Mouse (Mus musculus) intestine, embryonic 16.5 days (tissue): ENCODE measurements around the gene Tmem256. TPM values are rescaled to one million over a fixed set of nuclear protein-coding genes. Genes with fewer than 3 reads are reported as not detected.
"Not testable (repeated sequence)": the region's sequence is repeated elsewhere in the genome, so short reads cannot be mapped to it uniquely, and the experiment has no call there.

Source experiments
- ATAC-seq: fragments of 200-750 bp; cut with Nextera tagmentation; 2 replicates; pipeline ENCODE4 v1.8.0; 2017; ENCODE audit warnings: moderate TSS enrichment, moderate library complexity
- H3K27ac ChIP-seq: fragments of 300-500 bp; sonication (generic); 2 replicates; pipeline ENCODE4 v1.5.1; 2014; ENCODE audit warnings: mild to moderate bottlenecking, low read length
- H3K27me3 ChIP-seq: fragments of 300-500 bp; sonication (generic); replicated peaks from 2 replicates; pipeline ENCODE4 v1.6.1; 2014; ENCODE audit warnings: low read length, control low read depth, mixed read lengths; ENCODE audit not compliant: control insufficient read depth, insufficient read depth
- H3K36me3 ChIP-seq: fragments of 300-500 bp; sonication (generic); 2 replicates; pipeline ENCODE4 v1.6.1; 2014; ENCODE audit warnings: low read length, control low read depth; ENCODE audit not compliant: control insufficient read depth, insufficient read depth
- H3K4me1 ChIP-seq: fragments of 300-500 bp; sonication (generic); 2 replicates; pipeline ENCODE4 v1.6.1; 2014; ENCODE audit warnings: low read length, control low read depth, mixed read lengths; ENCODE audit not compliant: control insufficient read depth, insufficient read depth
- H3K4me2 ChIP-seq: fragments of 300-500 bp; sonication (generic); 2 replicates; pipeline ENCODE4 v1.6.1; 2014; ENCODE audit warnings: low read depth, low read length, control low read depth
- H3K4me3 ChIP-seq: fragments of 300-500 bp; sonication (generic); 2 replicates; pipeline ENCODE4 v1.5.1; 2014; ENCODE audit warnings: mild to moderate bottlenecking, low read length
- H3K9ac ChIP-seq: fragments of 300-500 bp; sonication (generic); 2 replicates; pipeline ENCODE4 v1.6.1; 2014; ENCODE audit warnings: low read depth, low read length
- H3K9me3 ChIP-seq: fragments of 300-500 bp; sonication (generic); 2 replicates; pipeline ENCODE4 v1.6.1; 2016; ENCODE audit warnings: low read length, control low read depth; ENCODE audit not compliant: control insufficient read depth
- WGBS: fragments of 180-500 bp; shearing (Covaris S2); extraction: QIAGEN DNeasy Blood & Tissue Kit; methylation state at CpG from one replicate; pipeline ENCODE4 v1.1.7; 2014; 5-methylcytosine and 5-hydroxymethylcytosine counted together
- polyA plus RNA-seq: library from polyadenylated mRNA; unstranded; fragments of >200 nt; fragmentation: Nextera tagmentation; extraction: Ambion mirVana; gene quantifications from 2 replicates; pipeline ENCODE4 v1.2.1, GENCODE M21; 2015

The Tmem256 gene
- polyA plus RNA-seq, 1 experiment from 2014 or later: 476 TPM

- Histone ChIP-seq H3K27ac (no peak overlapping the region), H3K9ac (peak overlapping the region; percentile 73), H3K36me3 (peaks cover 21% of the 10 kb centered on the region; the same call in 1 of the 2 replicates), H3K27me3 (no peaks in the 10 kb centered on the region), H3K4me2 (peak overlapping the region; percentile 80), H3K4me1 (peaks cover 19% of the 10 kb centered on the region), H3K4me3 (peak overlapping the region; percentile 70; the same call in 1 of the 2 replicates), H3K9me3 (no peaks in the 10 kb centered on the region)
- no peak for ATAC-seq
- 96% methylated on average over 6 of the region's 6 CpGs for WGBS
Observed at GRCm38 (mm10) chr11:69848021-69848420, 9.7 kb downstream of the Tmem256 start.

- ATAC-seq: no peak
- H3K27me3 ChIP-seq: no peaks in the 10 kb centered on the region
- 84% methylated on average over 9 of the region's 9 CpGs for WGBS
- H3K36me3 ChIP-seq: peaks cover 21% of the 10 kb centered on the region; the same call in 1 of the 2 replicates
- no peak overlapping the region for H3K4me3 ChIP-seq
- H3K4me2 ChIP-seq: no peak overlapping the region
- H3K4me1 ChIP-seq: peaks cover 19% of the 10 kb centered on the region
- H3K9me3 ChIP-seq: no peaks in the 10 kb centered on the region
- H3K27ac ChIP-seq: 0 out of 2 replicates have a peak overlapping the region, but pooled peaks have one; percentile 18
- H3K9ac ChIP-seq: no peak overlapping the region
Observed at GRCm38 (mm10) chr11:69849128-69849527, 10.8 kb downstream of the Tmem256 start.

GRCm38 (mm10) chr11:69849884-69850283 is 11.6 kb downstream of the Tmem256 start:
- ATAC-seq: no peak
- Histone ChIP-seq H3K27me3 (no peaks in the 10 kb centered on the region), H3K4me2 (no peak overlapping the region), H3K9me3 (no peaks in the 10 kb centered on the region), H3K9ac (no peak overlapping the region), H3K4me1 (peaks cover 19% of the 10 kb centered on the region), H3K27ac (no peak overlapping the region), H3K36me3 (peaks cover 21% of the 10 kb centered on the region; the same call in 1 of the 2 replicates), H3K4me3 (no peak overlapping the region)
- WGBS: 91% methylated on average over 15 of the region's 15 CpGs

- Histone ChIP-seq H3K4me1 (peaks cover 16% of the 10 kb centered on the region), H3K27me3 (no peaks in the 10 kb centered on the region), H3K36me3 (peaks cover 21% of the 10 kb centered on the region; the same call in 1 of the 2 replicates), H3K4me2 (no peak overlapping the region), H3K4me3 (no peak overlapping the region), H3K9ac (no peak overlapping the region), H3K9me3 (no peaks in the 10 kb centered on the region), H3K27ac (no peak overlapping the region)
- 71% methylated on average over 8 of the region's 8 CpGs for WGBS
- ATAC-seq: no peak
Observed at GRCm38 (mm10) chr11:69850754-69851153, 12.4 kb downstream of the Tmem256 start.

- no peaks in the 10 kb centered on the region for H3K9me3 ChIP-seq
- peaks cover 15% of the 10 kb centered on the region; the same call in 1 of the 2 replicates for H3K36me3 ChIP-seq
- no peak overlapping the region for H3K9ac ChIP-seq
- peak overlapping the region; percentile 1; the same call in 1 of the 2 replicates for H3K27ac ChIP-seq
- peaks cover 5% of the 10 kb centered on the region; the same call in 1 of the 2 replicates for H3K4me1 ChIP-seq
- H3K27me3 ChIP-seq: no peaks in the 10 kb centered on the region
- no peak overlapping the region for H3K4me3 ChIP-seq
- H3K4me2 ChIP-seq: no peak overlapping the region
- 44% methylated on average over 7 of the region's 7 CpGs for WGBS
- peak; percentile 63 for ATAC-seq
Observed at GRCm38 (mm10) chr11:69853994-69854393, 15.7 kb downstream of the Tmem256 start.

- no peak overlapping the region for H3K27ac ChIP-seq
- 82% methylated on average over 10 of the region's 10 CpGs for WGBS
Observed at GRCm38 (mm10) chr11:69854680-69855079, 16.4 kb downstream of the Tmem256 start.

GRCm38 (mm10) chr11:69855347-69855746 is 17.0 kb downstream of the Tmem256 start:
- Histone ChIP-seq H3K9me3 (no peaks in the 10 kb centered on the region), H3K27me3 (no peaks in the 10 kb centered on the region), H3K27ac (no peak overlapping the region), H3K36me3 (peaks cover 11% of the 10 kb centered on the region; the same call in 1 of the 2 replicates), H3K9ac (no peak overlapping the region), H3K4me2 (no peak overlapping the region), H3K4me1 (peaks cover 5% of the 10 kb centered on the region; the same call in 1 of the 2 replicates), H3K4me3 (no peak overlapping the region)
- WGBS: 38% methylated on average over 16 of the region's 16 CpGs
- ATAC-seq: no peak

More at GRCm38 (mm10) chr11:69854680-69855079, 16.4 kb downstream of the Tmem256 start:
- H3K4me3 ChIP-seq: no peak overlapping the region
- ATAC-seq: no peak
- no peak overlapping the region for H3K4me2 ChIP-seq
- H3K27me3 ChIP-seq: no peaks in the 10 kb centered on the region
- no peaks in the 10 kb centered on the region for H3K9me3 ChIP-seq
- H3K9ac ChIP-seq: no peak overlapping the region
- peaks cover 13% of the 10 kb centered on the region; the same call in 1 of the 2 replicates for H3K36me3 ChIP-seq
- H3K4me1 ChIP-seq: peaks cover 5% of the 10 kb centered on the region; the same call in 1 of the 2 replicates

- 18% methylated on average over 30 of the region's 30 CpGs for WGBS
- Histone ChIP-seq H3K4me2 (peak within 1 kb of the TSS; percentile 28), H3K27ac (peak within 1 kb of the TSS; percentile 82), H3K9me3 (no peaks in the 10 kb centered on the region), H3K4me1 (peaks cover 5% of the 10 kb centered on the region; the same call in 1 of the 2 replicates), H3K9ac (peak within 1 kb of the TSS; percentile 74), H3K27me3 (no peaks in the 10 kb centered on the region), H3K4me3 (peak within 1 kb of the TSS; percentile 51), H3K36me3 (no peaks in the 10 kb centered on the region)
- peak; percentile 95 for ATAC-seq
Observed at GRCm38 (mm10) chr11:69858113-69858998, 20.0 kb downstream of the Tmem256 start, which contains the start of gene Tnk1. Gene Tnk1, minus strand, starts transcription at chr11:69858730.

- H3K9ac ChIP-seq, H3K4me3 ChIP-seq, H3K36me3 ChIP-seq, H3K27ac ChIP-seq, ATAC-seq, H3K9me3 ChIP-seq, H3K27me3 ChIP-seq, H3K4me2 ChIP-seq, H3K4me1 ChIP-seq: not testable (repeated sequence)
- 56% methylated on average over 3 of the region's 3 CpGs for WGBS
Observed at GRCm38 (mm10) chr11:69863729-69864128, 25.4 kb downstream of the Tmem256 start.
